Mouse (Mus musculus): ENCODE data around the gene Zfp668. TPM values are rescaled to one million over a fixed set of nuclear protein-coding genes. Genes with fewer than 3 reads are reported as not detected.
"Not testable (repeated sequence)": the region's sequence is repeated elsewhere in the genome, so short reads cannot be mapped to it uniquely, and the experiment has no call there.

The Zfp668 gene
- polyA plus RNA-seq, 1 experiment from 2014 or later = 11.5 TPM

GRCm38 (mm10) chr7:127898179-127898956 lies 21.7 kb upstream of the Zfp668 start:
- no peak overlapping the region for H3K4me3 ChIP-seq (ENCODE audit: low read depth, low read length)
- H3K27ac ChIP-seq (ENCODE audit: low read depth, low read length) = no peak overlapping the region
- H3K36me3 ChIP-seq (ENCODE audit: control insufficient read depth, insufficient read depth, low read length) = no peaks in the 10 kb centered on the region
- H3K4me2 ChIP-seq = no peak overlapping the region
- H3K4me1 ChIP-seq (ENCODE audit: control insufficient read depth, insufficient read depth, low read length) = peaks cover 10% of the 10 kb centered on the region; the same call in 1 of the 2 replicates
- no peak overlapping the region for H3K9ac ChIP-seq (ENCODE audit: low read depth, low read length)
- WGBS (ENCODE audit: insufficient replicate concordance) = 31% methylated on average over 10 of the region's 10 CpGs
- no peaks in the 10 kb centered on the region for H3K9me3 ChIP-seq (replicated peaks; ENCODE audit: control insufficient read depth, low read length)
- H3K27me3 ChIP-seq (ENCODE audit: control insufficient read depth, insufficient read depth, low read length) = no peaks in the 10 kb centered on the region
- no peak for ATAC-seq (replicated peaks; ENCODE audit: insufficient number of reproducible peaks, low FRiP score, low TSS enrichment)

GRCm38 (mm10) chr7:127897542-127897941 lies 20.9 kb upstream of the Zfp668 start:
- 83% methylated on average over 7 of the region's 7 CpGs for WGBS (ENCODE audit: insufficient replicate concordance)
- H3K4me1 ChIP-seq (ENCODE audit: control insufficient read depth, insufficient read depth, low read length) = peaks cover 10% of the 10 kb centered on the region; the same call in 1 of the 2 replicates
- no peak for ATAC-seq (replicated peaks; ENCODE audit: insufficient number of reproducible peaks, low FRiP score, low TSS enrichment)

GRCm38 (mm10) chr7:127896384-127896783 lies 19.8 kb upstream of the Zfp668 start:
- 53% methylated on average over 13 of the region's 13 CpGs for WGBS (ENCODE audit: insufficient replicate concordance)
- no peaks in the 10 kb centered on the region for H3K9me3 ChIP-seq (replicated peaks; ENCODE audit: control insufficient read depth, low read length)
- no peak overlapping the region for H3K9ac ChIP-seq (ENCODE audit: low read depth, low read length)
- no peak overlapping the region for H3K4me3 ChIP-seq (ENCODE audit: low read depth, low read length)
- no peaks in the 10 kb centered on the region for H3K27me3 ChIP-seq (ENCODE audit: control insufficient read depth, insufficient read depth, low read length)
- H3K36me3 ChIP-seq (ENCODE audit: control insufficient read depth, insufficient read depth, low read length) = no peaks in the 10 kb centered on the region
- no peak overlapping the region for H3K27ac ChIP-seq (ENCODE audit: low read depth, low read length)
- H3K4me1 ChIP-seq (ENCODE audit: control insufficient read depth, insufficient read depth, low read length) = peaks cover 10% of the 10 kb centered on the region; the same call in 1 of the 2 replicates
- ATAC-seq (replicated peaks; ENCODE audit: insufficient number of reproducible peaks, low FRiP score, low TSS enrichment) = no peak
- H3K4me2 ChIP-seq = no peak overlapping the region

More at GRCm38 (mm10) chr7:127897542-127897941, 20.9 kb upstream of the Zfp668 start:
- no peak overlapping the region for H3K27ac ChIP-seq (ENCODE audit: low read depth, low read length)
- H3K4me3 ChIP-seq (ENCODE audit: low read depth, low read length) = no peak overlapping the region
- no peaks in the 10 kb centered on the region for H3K36me3 ChIP-seq (ENCODE audit: control insufficient read depth, insufficient read depth, low read length)
- no peaks in the 10 kb centered on the region for H3K27me3 ChIP-seq (ENCODE audit: control insufficient read depth, insufficient read depth, low read length)
- H3K9me3 ChIP-seq (replicated peaks; ENCODE audit: control insufficient read depth, low read length) = no peaks in the 10 kb centered on the region
- no peak overlapping the region for H3K9ac ChIP-seq (ENCODE audit: low read depth, low read length)
- no peak overlapping the region for H3K4me2 ChIP-seq

- not testable (repeated sequence) for H3K4me1 ChIP-seq (ENCODE audit: control insufficient read depth, insufficient read depth, low read length); H3K27ac ChIP-seq (ENCODE audit: low read depth, low read length); H3K27me3 ChIP-seq (ENCODE audit: control insufficient read depth, insufficient read depth, low read length); H3K36me3 ChIP-seq (ENCODE audit: control insufficient read depth, insufficient read depth, low read length); ATAC-seq (replicated peaks; ENCODE audit: insufficient number of reproducible peaks, low FRiP score, low TSS enrichment); H3K9ac ChIP-seq (ENCODE audit: low read depth, low read length); H3K9me3 ChIP-seq (replicated peaks; ENCODE audit: control insufficient read depth, low read length); H3K4me3 ChIP-seq (ENCODE audit: low read depth, low read length)
- 62% methylated on average over 7 of the region's 7 CpGs for WGBS (ENCODE audit: insufficient replicate concordance)
- H3K4me2 ChIP-seq = peak overlapping the region; percentile 92
Observed at GRCm38 (mm10) chr7:127895891-127896290, 19.3 kb upstream of the Zfp668 start.

- Histone ChIP-seq H3K4me2 (peak within 1 kb of the TSS; percentile 92), H3K4me3 (ENCODE audit: low read depth, low read length) (peak within 1 kb of the TSS; percentile 56), H3K27me3 (ENCODE audit: control insufficient read depth, insufficient read depth, low read length) (no peaks in the 10 kb centered on the region), H3K9me3 (replicated peaks; ENCODE audit: control insufficient read depth, low read length) (no peaks in the 10 kb centered on the region), H3K9ac (ENCODE audit: low read depth, low read length) (peak within 1 kb of the TSS; percentile 73), H3K36me3 (ENCODE audit: control insufficient read depth, insufficient read depth, low read length) (no peaks in the 10 kb centered on the region), H3K4me1 (ENCODE audit: control insufficient read depth, insufficient read depth, low read length) (peaks cover 10% of the 10 kb centered on the region; the same call in 1 of the 2 replicates), H3K27ac (ENCODE audit: low read depth, low read length) (peak within 1 kb of the TSS; percentile 84)
- 0% methylated on average over 26 of the region's 26 CpGs for WGBS (ENCODE audit: insufficient replicate concordance)
- ATAC-seq (replicated peaks; ENCODE audit: insufficient number of reproducible peaks, low FRiP score, low TSS enrichment) = peak; percentile 93
Observed at GRCm38 (mm10) chr7:127895442-127895841, 18.8 kb upstream of the Zfp668 start, which contains the start of the genes Gm21974 and Vkorc1. Gene Gm21974 (minus strand): TSS chr7:127895454. Gene Vkorc1 (minus strand): TSS chr7:127895617.

- peak overlapping the region; percentile 92 for H3K4me2 ChIP-seq
- H3K27me3 ChIP-seq (ENCODE audit: control insufficient read depth, insufficient read depth, low read length) = no peaks in the 10 kb centered on the region
- peaks cover 7% of the 10 kb centered on the region; the same call in 1 of the 2 replicates for H3K4me1 ChIP-seq (ENCODE audit: control insufficient read depth, insufficient read depth, low read length)
- H3K36me3 ChIP-seq (ENCODE audit: control insufficient read depth, insufficient read depth, low read length) = peaks cover 3% of the 10 kb centered on the region; the same call in 1 of the 2 replicates
- H3K27ac ChIP-seq (ENCODE audit: low read depth, low read length) = no peak overlapping the region
- H3K9me3 ChIP-seq (replicated peaks; ENCODE audit: control insufficient read depth, low read length) = no peaks in the 10 kb centered on the region
- H3K9ac ChIP-seq (ENCODE audit: low read depth, low read length) = peak overlapping the region; percentile 73
- peak overlapping the region; percentile 56 for H3K4me3 ChIP-seq (ENCODE audit: low read depth, low read length)
- no peak for ATAC-seq (replicated peaks; ENCODE audit: insufficient number of reproducible peaks, low FRiP score, low TSS enrichment)
- WGBS (ENCODE audit: insufficient replicate concordance) = 79% methylated on average over 5 of the region's 5 CpGs
Observed at GRCm38 (mm10) chr7:127894480-127894879, 17.9 kb upstream of the Zfp668 start.

GRCm38 (mm10) chr7:127890798-127891197 lies 14.2 kb upstream of the Zfp668 start, which contains the start of gene Prss53:
Gene Prss53 (minus strand): TSS chr7:127890970.
- no peak for ATAC-seq (replicated peaks; ENCODE audit: insufficient number of reproducible peaks, low FRiP score, low TSS enrichment)
- Histone ChIP-seq H3K9me3 (replicated peaks; ENCODE audit: control insufficient read depth, low read length) (no peaks in the 10 kb centered on the region), H3K36me3 (ENCODE audit: control insufficient read depth, insufficient read depth, low read length) (peaks cover 17% of the 10 kb centered on the region), H3K9ac (ENCODE audit: low read depth, low read length) (no peak within 1 kb of the TSS), H3K27me3 (ENCODE audit: control insufficient read depth, insufficient read depth, low read length) (no peaks in the 10 kb centered on the region), H3K4me2 (no peak within 1 kb of the TSS), H3K4me3 (ENCODE audit: low read depth, low read length) (no peak within 1 kb of the TSS), H3K27ac (ENCODE audit: low read depth, low read length) (no peak within 1 kb of the TSS), H3K4me1 (ENCODE audit: control insufficient read depth, insufficient read depth, low read length) (peaks cover 7% of the 10 kb centered on the region; the same call in 1 of the 2 replicates)
- 30% methylated on average over 4 of the region's 4 CpGs for WGBS (ENCODE audit: insufficient replicate concordance)

- Histone ChIP-seq H3K9ac (ENCODE audit: low read depth, low read length) (no peak overlapping the region), H3K4me1 (ENCODE audit: control insufficient read depth, insufficient read depth, low read length) (peaks cover under 1% of the 10 kb centered on the region), H3K36me3 (ENCODE audit: control insufficient read depth, insufficient read depth, low read length) (peaks cover 28% of the 10 kb centered on the region), H3K4me2 (no peak overlapping the region), H3K27me3 (ENCODE audit: control insufficient read depth, insufficient read depth, low read length) (no peaks in the 10 kb centered on the region), H3K4me3 (ENCODE audit: low read depth, low read length) (no peak overlapping the region), H3K9me3 (replicated peaks; ENCODE audit: control insufficient read depth, low read length) (no peaks in the 10 kb centered on the region), H3K27ac (ENCODE audit: low read depth, low read length) (no peak overlapping the region)
- 76% methylated on average over 3 of the region's 3 CpGs for WGBS (ENCODE audit: insufficient replicate concordance)
- no peak for ATAC-seq (replicated peaks; ENCODE audit: insufficient number of reproducible peaks, low FRiP score, low TSS enrichment)
Observed at GRCm38 (mm10) chr7:127888821-127889220, 12.2 kb upstream of the Zfp668 start.

Data from heart, embryonic 11.5 days (tissue).